In genomic region chr12:78356472-78356871, GRCm38 (mm10) we compare ENCODE assay signal across 16 mouse cellular contexts.
DNase-seq lines count a peak whose midpoint lies in the region; ATAC-seq and TF ChIP-seq lines count a peak whose summit lies in the region.
"Had no signal": no experiment of that assay in that cellular context is flagged by ENCODE, and none has a peak within 500 bp of the region (broad histone marks: within the 10 kb centered on the region; RNA-seq: fewer than 3 reads in every experiment).

No protein-coding gene starts in this region.

- no peak for TF ChIP-seq CTCF in lung, adult 2 months (IDR thresholded peaks at IDR 0.05; ENCODE audit: insufficient read depth, low read length)

- peak; percentile 81 for ATAC-seq in activated CD4-positive, CD25-positive, alpha-beta regulatory T cell, adult 4 months

- peak; percentile 20 for DNase-seq in cerebellum, adult 9-10 months
- no peak for DNase-seq in cerebellum, adult 11-12 months
- peak; percentile 42 for DNase-seq in lung, postnatal 36 days
- no peak for DNase-seq in lung, adult 2 months
- DNase-seq in naive thymus-derived CD4-positive, alpha-beta T cell, adult 2 months (ENCODE audit: low read depth), result peak; percentile 56
- DNase-seq in urinary bladder, postnatal 4 days (ENCODE audit: low spot score in 2 of 2), result no peak
- no peak for DNase-seq in liver
- DNase-seq: adrenal gland, adult 2 months; gastrocnemius, postnatal 10 days; kidney, adult 8-10 months; right cerebral cortex, postnatal 25 days had no signal

- TF ChIP-seq POLR2A in lung, adult 2 months (IDR thresholded peaks at IDR 0.05; ENCODE audit: borderline replicate concordance, extremely low read depth, low read depth, low read length), result no peak

- H3K4me1 ChIP-seq in lung, adult 2 months (ENCODE audit: control insufficient read depth, insufficient read depth, low read length), result no peaks in the 10 kb centered on the region; the same call in 1 of the 2 replicates
- H3K4me1 ChIP-seq: embryonic facial prominence, embryonic 15.5 days; forebrain, embryonic 10.5 days; hindbrain, embryonic 10.5 days; neural tube, embryonic 13.5 days had no signal

- no peak overlapping the region for H3K4me3 ChIP-seq in lung, adult 2 months (replicated peaks; ENCODE audit: extremely low read depth, low read depth, low read length)
- H3K4me3 ChIP-seq: embryonic facial prominence, embryonic 15.5 days; forebrain, embryonic 10.5 days; hindbrain, embryonic 10.5 days; neural tube, embryonic 13.5 days had no signal

- 31% methylated on average over 2 of the region's 2 CpGs for WGBS in lung, adult 2 months

Comparison
In these comparisons a context has a peak if more than half of its experiments do, and no peak if none do; other contexts are left out.
1. DNase-seq: peak in cerebellum, adult 9-10 months (single experiment), lung, postnatal 36 days (single experiment) and naive thymus-derived CD4-positive, alpha-beta T cell, adult 2 months (single experiment); none in cerebellum, adult 11-12 months (single experiment), lung, adult 2 months (single experiment), urinary bladder, postnatal 4 days (0 of 2) and liver (single experiment).